Mouse (Mus musculus): ENCODE measurements at regions not wholly inside any gene's neighbourhood (a gene's known extent, or its start where the extent isn't known, plus 50 kb on each side); places are given as distances from the start of the nearest gene placed in this dataset.
A peak's percentile ranks its signal among the peaks of the same experiment; 100 is the strongest.

GRCm38 (mm10) chr5:46488140-46488942 is 630.9 kb upstream of the Lcorl start:
- no peak for DNase-seq

GRCm38 (mm10) chr5:46486740-46487326 is 629.4 kb upstream of the Lcorl start:
- no peak for DNase-seq

- no peak for DNase-seq
Measured at GRCm38 (mm10) chr5:46456356-46456755, 598.9 kb upstream of the Lcorl start.

- DNase-seq: no peak
Measured at GRCm38 (mm10) chr5:46448274-46448673, 590.9 kb upstream of the Lcorl start.

- no peak for DNase-seq
Measured at GRCm38 (mm10) chr5:46445844-46446243, 588.4 kb upstream of the Lcorl start.

- DNase-seq: no peak
Measured at GRCm38 (mm10) chr5:46445122-46445521, 587.7 kb upstream of the Lcorl start.

GRCm38 (mm10) chr5:46443805-46444340 is 586.5 kb upstream of the Lcorl start:
- DNase-seq: peak; percentile 19

GRCm38 (mm10) chr5:46442600-46443248 is 585.3 kb upstream of the Lcorl start:
- no peak for DNase-seq

GRCm38 (mm10) chr5:46441716-46442115 is 584.3 kb upstream of the Lcorl start:
- DNase-seq: no peak

GRCm38 (mm10) chr5:46431644-46432367 is 574.4 kb upstream of the Lcorl start:
- DNase-seq: no peak

GRCm38 (mm10) chr5:46422738-46423137 is 565.3 kb upstream of the Lcorl start:
- no peak for DNase-seq

GRCm38 (mm10) chr5:46406969-46407368 is 549.6 kb upstream of the Lcorl start:
- no peak for DNase-seq

- DNase-seq: no peak
Measured at GRCm38 (mm10) chr5:46406404-46406803, 549.0 kb upstream of the Lcorl start.

- DNase-seq: no peak
Measured at GRCm38 (mm10) chr5:46386591-46386990, 529.2 kb upstream of the Lcorl start.

GRCm38 (mm10) chr5:46367328-46367727 is 509.9 kb upstream of the Lcorl start:
- no peak for DNase-seq

GRCm38 (mm10) chr5:46363661-46364060 is 506.2 kb upstream of the Lcorl start:
- DNase-seq: no peak

GRCm38 (mm10) chr5:46361637-46362036 is 504.2 kb upstream of the Lcorl start:
- DNase-seq: no peak

GRCm38 (mm10) chr5:46348448-46348847 is 491.0 kb upstream of the Lcorl start:
- no peak for DNase-seq

GRCm38 (mm10) chr5:46347368-46348083 is 490.1 kb upstream of the Lcorl start:
- DNase-seq: peak; percentile 81

GRCm38 (mm10) chr5:46338461-46338860 is 481.0 kb upstream of the Lcorl start:
- DNase-seq: no peak

GRCm38 (mm10) chr5:46330880-46331279 is 473.5 kb upstream of the Lcorl start:
- no peak for DNase-seq

Measured in heart, postnatal 4 days (tissue).